Mouse (Mus musculus) heart, postnatal 0 days (tissue): ENCODE results near the gene Ptger3.

Source experiments
- CTCF ChIP-seq: IDR thresholded peaks from 2 replicates; pipeline ENCODE4 v1.5.1; 2016; ENCODE audit warnings: antibody characterized with exemption, control low read depth, low read depth
- EP300 ChIP-seq: IDR thresholded peaks from 2 replicates; pipeline ENCODE4 v1.6.1; 2016; ENCODE audit warnings: antibody characterized with exemption, low read depth

GRCm38 (mm10) chr3:157665471-157665870 is 98.8 kb downstream of the Ptger3 start:
- TF ChIP-seq EP300 (no peak), CTCF (no peak)
